Comparison of ENCODE assay signal across 21 mouse cellular contexts in the genomic region with DNA sequence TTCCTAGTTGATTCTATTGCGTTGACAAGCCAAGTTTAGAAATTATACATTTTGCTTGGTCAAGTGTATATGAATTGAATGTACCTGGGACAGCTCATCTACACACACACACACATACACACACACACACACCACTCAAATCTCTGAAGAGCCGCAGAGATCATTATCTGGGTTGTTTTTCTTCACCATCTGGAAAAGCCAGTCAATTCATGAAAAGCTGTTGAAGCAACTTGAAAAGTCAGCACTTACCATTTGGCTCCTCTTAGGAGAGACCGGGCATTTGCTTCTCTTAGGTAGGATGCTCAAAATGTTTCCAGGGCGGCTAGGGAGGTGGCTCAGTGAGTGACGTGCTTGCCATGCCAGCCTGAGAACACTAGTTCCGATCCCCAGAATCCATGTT.
"Had no signal": no experiment of that assay in that cellular context is flagged by ENCODE, and none has a peak within 500 bp of the region (broad histone marks: within the 10 kb centered on the region; RNA-seq: fewer than 3 reads in every experiment).

No protein-coding gene starts in this region.

- H3K9me3 ChIP-seq: midbrain, embryonic 10.5 days; midbrain, embryonic 12.5 days; neural tube, embryonic 13.5 days; neural tube, embryonic 15.5 days; stomach, embryonic 15.5 days had no signal

- H3K27me3 ChIP-seq: midbrain, embryonic 12.5 days; neural tube, embryonic 13.5 days; neural tube, embryonic 15.5 days; stomach, embryonic 15.5 days had no signal

- H3K4me1 ChIP-seq: stomach, embryonic 15.5 days had no signal

- H3K4me3 ChIP-seq: midbrain, embryonic 10.5 days; midbrain, embryonic 12.5 days; myocyte; neural tube, embryonic 13.5 days; neural tube, embryonic 15.5 days; stomach, embryonic 15.5 days had no signal

- DNase-seq: lung, adult 18-20 months; lung, embryonic 14.5 days; lung, postnatal 10 days; lung, postnatal 4 days; midbrain, embryonic 14.5 days; retina, postnatal 1 day; right cerebral cortex, adult 18-20 months; right cerebral cortex, postnatal 25 days; right cerebral cortex, postnatal 4 days; spleen, adult 18-20 months; thymus, adult 2 months; thymus, postnatal 25 days; thymus, postnatal 4 days had no signal

- ATAC-seq: midbrain, embryonic 16.5 days had no signal

- H3K36me3 ChIP-seq: midbrain, embryonic 10.5 days; midbrain, embryonic 12.5 days; neural tube, embryonic 13.5 days; neural tube, embryonic 15.5 days; stomach, embryonic 15.5 days had no signal

- H3K4me2 ChIP-seq: lung, embryonic 14.5 days; midbrain, embryonic 12.5 days; neural tube, embryonic 13.5 days; neural tube, embryonic 15.5 days; stomach, embryonic 15.5 days had no signal

- H3K9ac ChIP-seq: lung, embryonic 14.5 days; midbrain, embryonic 12.5 days; neural tube, embryonic 13.5 days; neural tube, embryonic 15.5 days; stomach, embryonic 15.5 days had no signal

- H3K27ac ChIP-seq: midbrain, embryonic 10.5 days; midbrain, embryonic 12.5 days; neural tube, embryonic 13.5 days; neural tube, embryonic 15.5 days; stomach, embryonic 15.5 days; stomach, postnatal 0 days had no signal
